19 mouse cellular contexts compared by ENCODE assay signal in the genomic region with DNA sequence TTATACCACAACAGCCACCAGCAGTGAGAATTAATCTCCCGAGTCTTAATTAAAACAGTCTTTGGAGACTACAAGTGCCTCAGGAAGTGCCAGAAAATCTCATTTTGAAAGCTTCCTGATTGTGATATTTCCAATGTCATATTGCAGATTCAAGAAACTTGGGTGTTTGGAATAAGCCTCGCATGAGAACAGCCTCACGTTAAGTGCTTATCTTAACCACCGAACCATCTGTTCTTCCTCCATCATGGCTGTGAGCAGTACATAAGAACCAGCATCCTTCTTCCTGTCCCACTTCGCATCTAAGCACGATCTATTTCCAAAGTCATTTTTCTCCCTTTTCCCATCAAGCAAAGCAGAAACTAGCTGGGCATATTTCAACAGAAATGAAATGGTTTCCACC.
"Had no signal": no experiment of that assay in that cellular context is flagged by ENCODE, and none has a peak within 500 bp of the region (broad histone marks: within the 10 kb centered on the region; RNA-seq: fewer than 3 reads in every experiment).

No protein-coding gene starts in this region.

- H3K36me3 ChIP-seq: limb, embryonic 10.5 days; limb, embryonic 13.5 days; liver, embryonic 12.5 days; liver, embryonic 15.5 days; lung, embryonic 15.5 days; midbrain, embryonic 10.5 days; midbrain, embryonic 13.5 days had no signal

- H3K4me3 ChIP-seq: limb, embryonic 10.5 days; limb, embryonic 13.5 days; liver, embryonic 12.5 days; liver, embryonic 15.5 days; lung, embryonic 15.5 days; megakaryocyte, embryonic 14.5 days; midbrain, embryonic 10.5 days; midbrain, embryonic 13.5 days had no signal

- H3K9ac ChIP-seq: limb, embryonic 13.5 days; liver, embryonic 12.5 days; liver, embryonic 15.5 days; lung, embryonic 15.5 days; midbrain, embryonic 13.5 days had no signal

- ATAC-seq: intestine, postnatal 0 days; liver, embryonic 12.5 days; midbrain, embryonic 13.5 days had no signal

- DNase-seq: kidney, adult 2 months; kidney, postnatal 25 days; liver; lung, adult 18-20 months; lung, postnatal 10 days; lung, postnatal 36 days; right cerebral cortex, postnatal 14 days; spleen, adult 18-20 months; thymus, postnatal 25 days had no signal

- H3K27me3 ChIP-seq: limb, embryonic 13.5 days; liver, embryonic 12.5 days; liver, embryonic 15.5 days; lung, embryonic 15.5 days; megakaryocyte, embryonic 14.5 days; midbrain, embryonic 13.5 days had no signal

- H3K4me2 ChIP-seq: limb, embryonic 13.5 days; liver, embryonic 12.5 days; liver, embryonic 15.5 days; lung, embryonic 15.5 days; midbrain, embryonic 13.5 days had no signal

- H3K4me1 ChIP-seq: limb, embryonic 10.5 days; limb, embryonic 13.5 days; liver, embryonic 12.5 days; liver, embryonic 15.5 days; lung, embryonic 15.5 days; megakaryocyte, embryonic 14.5 days; midbrain, embryonic 10.5 days; midbrain, embryonic 13.5 days had no signal

- H3K9me3 ChIP-seq: limb, embryonic 10.5 days; limb, embryonic 13.5 days; liver, embryonic 12.5 days; liver, embryonic 15.5 days; lung, embryonic 15.5 days; midbrain, embryonic 10.5 days; midbrain, embryonic 13.5 days had no signal

- H3K27ac ChIP-seq: kidney, postnatal 0 days; limb, embryonic 10.5 days; limb, embryonic 13.5 days; liver, embryonic 12.5 days; liver, embryonic 15.5 days; lung, embryonic 15.5 days; midbrain, embryonic 10.5 days; midbrain, embryonic 13.5 days had no signal
